Mouse (Mus musculus) small intestine, adult 2 months (tissue): ENCODE data around the gene Ppp2r5c. TPM values are rescaled to one million over a fixed set of nuclear protein-coding genes. Genes with fewer than 3 reads are reported as not detected.

Experiments used
- H3K27ac ChIP-seq: fragments of 200-500 bp; 2 replicates; pipeline ENCODE4 v1.5.1; 2012; ENCODE audit warnings: low read depth, low read length, control low read depth, inconsistent platforms; ENCODE audit not compliant: insufficient read depth
- H3K27me3 ChIP-seq: fragments of 200-500 bp; 2 replicates; pipeline ENCODE4 v1.6.1; 2012; ENCODE audit warnings: mild to moderate bottlenecking, moderate library complexity, low read length, inconsistent platforms; ENCODE audit not compliant: control insufficient read depth, insufficient read depth
- H3K36me3 ChIP-seq: fragments of 200-500 bp; 2 replicates; pipeline ENCODE4 v1.6.1; 2012; ENCODE audit warnings: mild to moderate bottlenecking, low read length, control low read depth, inconsistent platforms; ENCODE audit not compliant: control insufficient read depth, insufficient read depth
- H3K4me1 ChIP-seq: fragments of 200-500 bp; 2 replicates; pipeline ENCODE4 v1.6.1; 2012; ENCODE audit warnings: low read length, inconsistent platforms, mixed read lengths; ENCODE audit not compliant: control insufficient read depth, insufficient read depth, insufficient read length
- H3K4me3 ChIP-seq: fragments of 200-500 bp; 2 replicates; pipeline ENCODE4 v1.5.1; 2012; ENCODE audit warnings: low read depth, mild to moderate bottlenecking, control low read depth, inconsistent platforms, low read length, moderate library complexity
- CTCF ChIP-seq: fragments of 200-500 bp; IDR thresholded peaks from 2 replicates; pipeline ENCODE4 v1.5.1; 2012; ENCODE audit warnings: low read depth, mild to moderate bottlenecking, control low read depth, inconsistent platforms, low read length, moderate library complexity, mixed read lengths; ENCODE audit not compliant: insufficient replicate concordance, insufficient read length; ENCODE audit errors: extremely low read depth
- POLR2A ChIP-seq: fragments of 200-500 bp; IDR thresholded peaks from 2 replicates; pipeline ENCODE4 v1.6.1; 2012; ENCODE audit warnings: low read depth, mild to moderate bottlenecking, control low read depth, inconsistent platforms, low read length, moderate library complexity
- WGBS: fragments of 180-500 bp; shearing (Covaris S2); methylation state at CpG from one replicate; pipeline ENCODE4 v1.1.7; 2018; 5-methylcytosine and 5-hydroxymethylcytosine counted together
- polyA plus RNA-seq: library from polyadenylated mRNA; depleted of rRNA; stranded (reverse); fragments of >200 nt; gene quantifications from 2 replicates; pipeline ENCODE4 v1.2.3, GENCODE M21; 2012

Gene Ppp2r5c
- polyA plus RNA-seq, 1 experiment: 19.3 TPM

GRCm38 (mm10) chr12:110477906-110478305 is 31.0 kb downstream of the Ppp2r5c start:
- Histone ChIP-seq H3K4me1 (no peaks in the 10 kb centered on the region), H3K27ac (no peak overlapping the region), H3K4me3 (no peak overlapping the region), H3K36me3 (peaks cover 16% of the 10 kb centered on the region), H3K27me3 (no peaks in the 10 kb centered on the region)
- TF ChIP-seq POLR2A: no peak
- no peak for TF ChIP-seq CTCF
- 95% methylated on average over 8 of the region's 8 CpGs for WGBS

- WGBS: 90% methylated on average over 9 of the region's 9 CpGs
- TF ChIP-seq CTCF (no peak), POLR2A (no peak)
- no peaks in the 10 kb centered on the region for H3K4me1 ChIP-seq
- H3K36me3 ChIP-seq: peaks cover 18% of the 10 kb centered on the region
- H3K4me3 ChIP-seq: no peak overlapping the region
- no peak overlapping the region for H3K27ac ChIP-seq
- H3K27me3 ChIP-seq: no peaks in the 10 kb centered on the region
Observed at GRCm38 (mm10) chr12:110478601-110479008, 31.7 kb downstream of the Ppp2r5c start.

- Histone ChIP-seq H3K4me3 (no peak overlapping the region), H3K4me1 (no peaks in the 10 kb centered on the region), H3K27ac (no peak overlapping the region), H3K36me3 (peaks cover 18% of the 10 kb centered on the region), H3K27me3 (no peaks in the 10 kb centered on the region)
- WGBS: 92% methylated on average over 12 of the region's 12 CpGs
- TF ChIP-seq POLR2A (no peak), CTCF (no peak)
Observed at GRCm38 (mm10) chr12:110479268-110479667, 32.3 kb downstream of the Ppp2r5c start.

GRCm38 (mm10) chr12:110480701-110481100 is 33.8 kb downstream of the Ppp2r5c start:
- no peaks in the 10 kb centered on the region for H3K27me3 ChIP-seq
- WGBS: 79% methylated on average over 4 of the region's 4 CpGs
- H3K4me1 ChIP-seq: no peaks in the 10 kb centered on the region; the same call in 1 of the 2 replicates
- peaks cover 16% of the 10 kb centered on the region for H3K36me3 ChIP-seq
- no peak overlapping the region for H3K4me3 ChIP-seq
- TF ChIP-seq CTCF: no peak
- no peak for TF ChIP-seq POLR2A
- no peak overlapping the region for H3K27ac ChIP-seq

- Histone ChIP-seq H3K27ac (no peak overlapping the region), H3K4me1 (peaks cover 13% of the 10 kb centered on the region), H3K27me3 (no peaks in the 10 kb centered on the region), H3K4me3 (no peak overlapping the region), H3K36me3 (peaks cover 4% of the 10 kb centered on the region; the same call in 1 of the 2 replicates)
- 76% methylated on average over 6 of the region's 6 CpGs for WGBS
- TF ChIP-seq CTCF (no peak), POLR2A (no peak)
Observed at GRCm38 (mm10) chr12:110483761-110484160, 36.8 kb downstream of the Ppp2r5c start.

- WGBS: 1% methylated on average over 17 of the region's 17 CpGs
- H3K4me1 ChIP-seq: peaks cover 18% of the 10 kb centered on the region
Observed at GRCm38 (mm10) chr12:110484824-110485584, 38.1 kb downstream of the Ppp2r5c start.

GRCm38 (mm10) chr12:110485585-110486331 is 38.8 kb downstream of the Ppp2r5c start:
- Histone ChIP-seq H3K27ac (peak overlapping the region; percentile 99), H3K36me3 (peaks cover 5% of the 10 kb centered on the region), H3K4me3 (peak overlapping the region; percentile 83), H3K27me3 (no peaks in the 10 kb centered on the region), H3K4me1 (peaks cover 18% of the 10 kb centered on the region)
- WGBS: under 1% methylated on average over 27 of the region's 27 CpGs
- TF ChIP-seq CTCF (no peak; the same call in 1 of the 2 replicates), POLR2A (no peak; the same call in none of the 2 replicates)

More at GRCm38 (mm10) chr12:110484824-110485584, 38.1 kb downstream of the Ppp2r5c start:
- peak overlapping the region; percentile 75 for H3K27ac ChIP-seq
- TF ChIP-seq POLR2A (no peak), CTCF (no peak)
- peak overlapping the region; percentile 83 for H3K4me3 ChIP-seq
- H3K36me3 ChIP-seq: peaks cover 2% of the 10 kb centered on the region; the same call in 1 of the 2 replicates
- H3K27me3 ChIP-seq: no peaks in the 10 kb centered on the region
